Mouse (Mus musculus) intestine, embryonic 16.5 days (tissue): Measurements from ENCODE around the gene Chst11. TPM values are rescaled to one million over a fixed set of nuclear protein-coding genes. Genes with fewer than 3 reads are reported as not detected.

ENCODE experiments used
- ATAC-seq: fragments of 200-750 bp; cut with Nextera tagmentation; 2 replicates; pipeline ENCODE4 v1.8.0; 2017; ENCODE audit warnings: moderate TSS enrichment, moderate library complexity
- H3K27ac ChIP-seq: fragments of 300-500 bp; sonication (generic); 2 replicates; pipeline ENCODE4 v1.5.1; 2014; ENCODE audit warnings: mild to moderate bottlenecking, low read length
- H3K27me3 ChIP-seq: fragments of 300-500 bp; sonication (generic); replicated peaks from 2 replicates; pipeline ENCODE4 v1.6.1; 2014; ENCODE audit warnings: low read length, control low read depth, mixed read lengths; ENCODE audit not compliant: control insufficient read depth, insufficient read depth
- H3K36me3 ChIP-seq: fragments of 300-500 bp; sonication (generic); 2 replicates; pipeline ENCODE4 v1.6.1; 2014; ENCODE audit warnings: low read length, control low read depth; ENCODE audit not compliant: control insufficient read depth, insufficient read depth
- H3K4me1 ChIP-seq: fragments of 300-500 bp; sonication (generic); 2 replicates; pipeline ENCODE4 v1.6.1; 2014; ENCODE audit warnings: low read length, control low read depth, mixed read lengths; ENCODE audit not compliant: control insufficient read depth, insufficient read depth
- H3K4me2 ChIP-seq: fragments of 300-500 bp; sonication (generic); 2 replicates; pipeline ENCODE4 v1.6.1; 2014; ENCODE audit warnings: low read depth, low read length, control low read depth
- H3K4me3 ChIP-seq: fragments of 300-500 bp; sonication (generic); 2 replicates; pipeline ENCODE4 v1.5.1; 2014; ENCODE audit warnings: mild to moderate bottlenecking, low read length
- H3K9ac ChIP-seq: fragments of 300-500 bp; sonication (generic); 2 replicates; pipeline ENCODE4 v1.6.1; 2014; ENCODE audit warnings: low read depth, low read length
- H3K9me3 ChIP-seq: fragments of 300-500 bp; sonication (generic); 2 replicates; pipeline ENCODE4 v1.6.1; 2016; ENCODE audit warnings: low read length, control low read depth; ENCODE audit not compliant: control insufficient read depth
- WGBS: fragments of 180-500 bp; shearing (Covaris S2); extraction: QIAGEN DNeasy Blood & Tissue Kit; methylation state at CpG from one replicate; pipeline ENCODE4 v1.1.7; 2014; 5-methylcytosine and 5-hydroxymethylcytosine counted together
- polyA plus RNA-seq: library from polyadenylated mRNA; unstranded; fragments of >200 nt; fragmentation: Nextera tagmentation; extraction: Ambion mirVana; gene quantifications from 2 replicates; pipeline ENCODE4 v1.2.1, GENCODE M21; 2015

Gene Chst11
- polyA plus RNA-seq, 1 experiment from 2014 or later = 0.88 TPM

- ATAC-seq = no peak
- no peak overlapping the region for H3K27ac ChIP-seq
- H3K4me3 ChIP-seq = no peak overlapping the region
- 0 out of 2 replicates have a peak, but pooled peaks cover 3% of the 10 kb centered on the region for H3K4me1 ChIP-seq
- H3K9me3 ChIP-seq = no peaks in the 10 kb centered on the region; the same call in 1 of the 2 replicates
- H3K9ac ChIP-seq = no peak overlapping the region
- no peaks in the 10 kb centered on the region for H3K27me3 ChIP-seq
- WGBS = 67% methylated on average over 5 of the region's 5 CpGs
- no peaks in the 10 kb centered on the region for H3K36me3 ChIP-seq
- no peak overlapping the region for H3K4me2 ChIP-seq
These were observed 33.2 kb downstream of the Chst11 start for GRCm38 (mm10) chr10:83018521-83018920.

- H3K4me1 ChIP-seq = no peaks in the 10 kb centered on the region
- H3K27ac ChIP-seq = no peak overlapping the region
- H3K27me3 ChIP-seq = no peaks in the 10 kb centered on the region
- ATAC-seq = peak; percentile 78
- H3K4me2 ChIP-seq = no peak overlapping the region
- H3K9ac ChIP-seq = no peak overlapping the region
- H3K36me3 ChIP-seq = no peaks in the 10 kb centered on the region
- no peak overlapping the region for H3K4me3 ChIP-seq
- 65% methylated on average over 19 of the region's 19 CpGs for WGBS
- no peaks in the 10 kb centered on the region; the same call in 1 of the 2 replicates for H3K9me3 ChIP-seq
These were observed 34.4 kb downstream of the Chst11 start for GRCm38 (mm10) chr10:83019497-83020270.

GRCm38 (mm10) chr10:83022616-83023015 lies 37.3 kb downstream of the Chst11 start:
- Histone ChIP-seq H3K27me3 (no peaks in the 10 kb centered on the region), H3K4me2 (no peak overlapping the region), H3K4me1 (no peaks in the 10 kb centered on the region), H3K9ac (no peak overlapping the region), H3K27ac (no peak overlapping the region), H3K4me3 (no peak overlapping the region), H3K36me3 (no peaks in the 10 kb centered on the region), H3K9me3 (no peaks in the 10 kb centered on the region)
- WGBS = 90% methylated on average over 1 of the region's 1 CpGs
- no peak for ATAC-seq

- Histone ChIP-seq H3K4me3 (no peak overlapping the region), H3K9me3 (no peaks in the 10 kb centered on the region), H3K9ac (no peak overlapping the region), H3K4me2 (no peak overlapping the region), H3K27me3 (no peaks in the 10 kb centered on the region), H3K4me1 (peaks cover 3% of the 10 kb centered on the region; the same call in 1 of the 2 replicates), H3K27ac (no peak overlapping the region), H3K36me3 (no peaks in the 10 kb centered on the region)
- ATAC-seq = no peak
- 86% methylated on average over 5 of the region's 5 CpGs for WGBS
These were observed 40.9 kb downstream of the Chst11 start for GRCm38 (mm10) chr10:83026174-83026573.

GRCm38 (mm10) chr10:83027673-83028072 lies 42.4 kb downstream of the Chst11 start:
- 71% methylated on average over 6 of the region's 6 CpGs for WGBS
- Histone ChIP-seq H3K36me3 (no peaks in the 10 kb centered on the region), H3K27ac (no peak overlapping the region), H3K9ac (no peak overlapping the region), H3K4me1 (peaks cover 6% of the 10 kb centered on the region), H3K9me3 (no peaks in the 10 kb centered on the region), H3K4me2 (no peak overlapping the region), H3K4me3 (no peak overlapping the region), H3K27me3 (no peaks in the 10 kb centered on the region)
- no peak for ATAC-seq

GRCm38 (mm10) chr10:83030103-83030661 lies 44.9 kb downstream of the Chst11 start:
- Histone ChIP-seq H3K27me3 (no peaks in the 10 kb centered on the region), H3K4me3 (no peak overlapping the region), H3K4me2 (0 out of 2 replicates have a peak overlapping the region, but pooled peaks have one; percentile 6), H3K9me3 (no peaks in the 10 kb centered on the region), H3K27ac (no peak overlapping the region; the same call in 1 of the 2 replicates), H3K36me3 (no peaks in the 10 kb centered on the region), H3K9ac (no peak overlapping the region), H3K4me1 (peaks cover 13% of the 10 kb centered on the region)
- 35% methylated on average over 5 of the region's 5 CpGs for WGBS
- peak; percentile 53 for ATAC-seq

GRCm38 (mm10) chr10:83030928-83031327 lies 45.6 kb downstream of the Chst11 start:
- Histone ChIP-seq H3K27ac (no peak overlapping the region), H3K27me3 (no peaks in the 10 kb centered on the region), H3K4me3 (no peak overlapping the region), H3K4me2 (0 out of 2 replicates have a peak overlapping the region, but pooled peaks have one; percentile 6), H3K4me1 (peaks cover 13% of the 10 kb centered on the region), H3K9me3 (no peaks in the 10 kb centered on the region), H3K9ac (no peak overlapping the region), H3K36me3 (no peaks in the 10 kb centered on the region)
- 30% methylated on average over 6 of the region's 6 CpGs for WGBS
- no peak for ATAC-seq

GRCm38 (mm10) chr10:83031561-83031960 lies 46.3 kb downstream of the Chst11 start:
- 71% methylated on average over 4 of the region's 4 CpGs for WGBS
- Histone ChIP-seq H3K9ac (no peak overlapping the region), H3K27me3 (no peaks in the 10 kb centered on the region), H3K4me1 (peaks cover 13% of the 10 kb centered on the region), H3K4me3 (no peak overlapping the region), H3K27ac (no peak overlapping the region), H3K4me2 (no peak overlapping the region), H3K36me3 (no peaks in the 10 kb centered on the region), H3K9me3 (no peaks in the 10 kb centered on the region)
- no peak for ATAC-seq

GRCm38 (mm10) chr10:83032559-83032958 lies 47.3 kb downstream of the Chst11 start:
- no peaks in the 10 kb centered on the region for H3K36me3 ChIP-seq
- ATAC-seq = peak; percentile 88
- H3K9ac ChIP-seq = no peak overlapping the region
- peaks cover 13% of the 10 kb centered on the region for H3K4me1 ChIP-seq
- no peak overlapping the region for H3K4me2 ChIP-seq
- no peaks in the 10 kb centered on the region for H3K27me3 ChIP-seq
- no peaks in the 10 kb centered on the region for H3K9me3 ChIP-seq
- H3K4me3 ChIP-seq = no peak overlapping the region
- H3K27ac ChIP-seq = no peak overlapping the region
- 40% methylated on average over 10 of the region's 10 CpGs for WGBS
